In genomic region chr16:10958307-10958706, GRCm38 (mm10) we compare ENCODE assay signal across 8 mouse cellular contexts.
DNase-seq lines count a peak whose midpoint lies in the region; ATAC-seq lines count a peak whose summit lies in the region.
"Not testable (repeated sequence)": the region's sequence is repeated elsewhere in the genome, so short reads cannot be mapped to it uniquely, and the experiment has no call there.

No protein-coding gene starts in this region.

- H3K27me3 ChIP-seq in embryonic facial prominence, embryonic 15.5 days; forebrain, embryonic 16.5 days (replicated peaks; ENCODE audit: control insufficient read depth, insufficient read depth, low read length); hindbrain, embryonic 13.5 days; limb, embryonic 13.5 days; midbrain, embryonic 10.5 days (ENCODE audit: low read depth, poor library complexity, severe bottlenecking): not testable (repeated sequence)

- H3K9me3 ChIP-seq in embryonic facial prominence, embryonic 15.5 days (replicated peaks); forebrain, embryonic 16.5 days (ENCODE audit: control insufficient read depth, low read length); hindbrain, embryonic 13.5 days; limb, embryonic 13.5 days; midbrain, embryonic 10.5 days (replicated peaks): not testable (repeated sequence)

- H3K4me1 ChIP-seq in embryonic facial prominence, embryonic 15.5 days = peaks cover 35% of the 10 kb centered on the region
- H3K4me1 ChIP-seq in forebrain, embryonic 16.5 days (replicated peaks; ENCODE audit: control insufficient read depth, insufficient read depth, low read length) = peaks cover 29% of the 10 kb centered on the region
- H3K4me1 ChIP-seq in hindbrain, embryonic 13.5 days (replicated peaks) = peaks cover 25% of the 10 kb centered on the region
- peaks cover 17% of the 10 kb centered on the region for H3K4me1 ChIP-seq in limb, embryonic 13.5 days
- peaks cover 18% of the 10 kb centered on the region for H3K4me1 ChIP-seq in midbrain, embryonic 10.5 days

- H3K36me3 ChIP-seq in embryonic facial prominence, embryonic 15.5 days = peaks cover 42% of the 10 kb centered on the region
- not testable (repeated sequence) for H3K36me3 ChIP-seq in forebrain, embryonic 16.5 days (ENCODE audit: control insufficient read depth, insufficient read depth); hindbrain, embryonic 13.5 days
- peaks cover 59% of the 10 kb centered on the region for H3K36me3 ChIP-seq in limb, embryonic 13.5 days
- H3K36me3 ChIP-seq in midbrain, embryonic 10.5 days = peaks cover 61% of the 10 kb centered on the region

- peak; percentile 91 for ATAC-seq in common myeloid progenitor, adult 5-6 weeks (replicated peaks; ENCODE audit: low read depth, poor library complexity, severe bottlenecking)
- not testable (repeated sequence) for ATAC-seq in embryonic facial prominence, embryonic 15.5 days (ENCODE audit: insufficient number of reproducible peaks, low FRiP score, low TSS enrichment, low read depth); hindbrain, embryonic 13.5 days (ENCODE audit: low FRiP score); limb, embryonic 13.5 days (ENCODE audit: low FRiP score, low read depth)
- 0 out of 2 replicates have a peak, but pooled peaks have one; percentile 1 for ATAC-seq in forebrain, embryonic 16.5 days
- peak; percentile 79 for ATAC-seq in neutrophil, adult 5-6 weeks (ENCODE audit: extremely low read depth, insufficient number of reproducible peaks, low FRiP score, poor library complexity, severe bottlenecking)

- H3K4me3 ChIP-seq in embryonic facial prominence, embryonic 15.5 days (replicated peaks); forebrain, embryonic 16.5 days (replicated peaks; ENCODE audit: low read length); hindbrain, embryonic 13.5 days; limb, embryonic 13.5 days; midbrain, embryonic 10.5 days: not testable (repeated sequence)

- H3K27ac ChIP-seq in embryonic facial prominence, embryonic 15.5 days (replicated peaks) = 0 out of 2 replicates have a peak overlapping the region, but pooled peaks have one; percentile 1
- H3K27ac ChIP-seq in forebrain, embryonic 16.5 days (ENCODE audit: low read length) = peak overlapping the region; percentile 69
- H3K27ac ChIP-seq in hindbrain, embryonic 13.5 days = peak overlapping the region; percentile 76
- H3K27ac ChIP-seq in limb, embryonic 13.5 days = peak overlapping the region; percentile 44; the same call in 1 of the 2 replicates
- peak overlapping the region; percentile 79 for H3K27ac ChIP-seq in midbrain, embryonic 10.5 days (replicated peaks)

- H3K4me2 ChIP-seq in embryonic facial prominence, embryonic 15.5 days (replicated peaks); forebrain, embryonic 16.5 days (ENCODE audit: low read length); hindbrain, embryonic 13.5 days; limb, embryonic 13.5 days (replicated peaks): not testable (repeated sequence)

- WGBS in embryonic facial prominence, embryonic 15.5 days = 97% methylated on average over 12 of the region's 12 CpGs
- 93% methylated on average over 12 of the region's 12 CpGs for WGBS in forebrain, embryonic 16.5 days
- 96% methylated on average over 12 of the region's 12 CpGs for WGBS in hindbrain, embryonic 13.5 days
- WGBS in limb, embryonic 13.5 days = 94% methylated on average over 12 of the region's 12 CpGs
- 94% methylated on average over 12 of the region's 12 CpGs for WGBS in midbrain, embryonic 10.5 days

- H3K9ac ChIP-seq in embryonic facial prominence, embryonic 15.5 days; hindbrain, embryonic 13.5 days; limb, embryonic 13.5 days: not testable (repeated sequence)
- 0 out of 2 replicates have a peak overlapping the region, but pooled peaks have one; percentile 2 for H3K9ac ChIP-seq in forebrain, embryonic 16.5 days (replicated peaks; ENCODE audit: low read depth, low read length)

- peak; percentile 44 for DNase-seq in 416B (ENCODE audit: low read depth)
- DNase-seq in midbrain, embryonic 10.5 days (ENCODE audit: low spot score) = not testable (repeated sequence)

Comparison
In these comparisons a context has a peak if more than half of its experiments do, and no peak if none do; other contexts are left out.
1. H3K27ac ChIP-seq: peak in every context shown above with its lines; median percentile 79 in midbrain, embryonic 10.5 days; 76 in hindbrain, embryonic 13.5 days; 69 in forebrain, embryonic 16.5 days; 44 in limb, embryonic 13.5 days; 1 in embryonic facial prominence, embryonic 15.5 days.